Mouse (Mus musculus) limb, embryonic 12.5 days (tissue): ENCODE results near the gene Slit2. TPM values are rescaled to one million over a fixed set of nuclear protein-coding genes. Genes with fewer than 3 reads are reported as not detected.

Experiments used
- ATAC-seq: fragments of 200-750 bp; cut with Nextera tagmentation; 2 replicates; pipeline ENCODE4 v1.8.0; 2017; ENCODE audit warnings: low read depth, moderate TSS enrichment; ENCODE audit not compliant: insufficient number of reproducible peaks, insufficient read depth, low FRiP score, low TSS enrichment
- H3K27ac ChIP-seq: fragments of 300-500 bp; sonication (generic); 2 replicates; pipeline ENCODE4 v1.5.1; 2016; ENCODE audit warnings: mild to moderate bottlenecking, moderate library complexity
- H3K27me3 ChIP-seq: fragments of 300-500 bp; sonication (generic); 2 replicates; pipeline ENCODE4 v1.6.1; 2016; ENCODE audit warnings: mild to moderate bottlenecking, moderate library complexity
- H3K36me3 ChIP-seq: fragments of 300-500 bp; sonication (generic); 2 replicates; pipeline ENCODE4 v1.6.1; 2016; ENCODE audit warnings: mild to moderate bottlenecking, moderate library complexity
- H3K4me1 ChIP-seq: fragments of 300-500 bp; sonication (generic); replicated peaks from 2 replicates; pipeline ENCODE4 v1.6.1; 2016
- H3K4me2 ChIP-seq: fragments of 300-500 bp; sonication (generic); 2 replicates; pipeline ENCODE4 v1.6.1; 2016; ENCODE audit warnings: mild to moderate bottlenecking, moderate library complexity
- H3K4me3 ChIP-seq: fragments of 300-500 bp; sonication (generic); replicated peaks from 2 replicates; pipeline ENCODE4 v1.5.1; 2016; ENCODE audit warnings: mild to moderate bottlenecking
- H3K9ac ChIP-seq: fragments of 300-500 bp; sonication (generic); replicated peaks from 2 replicates; pipeline ENCODE4 v1.6.1; 2016; ENCODE audit warnings: mild to moderate bottlenecking, moderate library complexity
- H3K9me3 ChIP-seq: fragments of 300-500 bp; sonication (generic); 2 replicates; pipeline ENCODE4 v1.6.1; 2016; ENCODE audit warnings: mild to moderate bottlenecking, moderate library complexity
- WGBS: fragments of 180-500 bp; shearing (Covaris S2); methylation state at CpG from one replicate; pipeline ENCODE4 v1.1.7; 2016; 5-methylcytosine and 5-hydroxymethylcytosine counted together
- polyA plus RNA-seq: library from polyadenylated mRNA; unstranded; fragments of >200 nt; fragmentation: Nextera tagmentation; extraction: Ambion mirVana; gene quantifications from 2 replicates; pipeline ENCODE4 v1.2.1, GENCODE M21; 2016

The Slit2 gene
- 29.4 and 33.0 TPM in 2 replicates for polyA plus RNA-seq

GRCm38 (mm10) chr5:47982941-47983701 lies at the start of gene Slit2:
Gene Slit2 (plus strand): TSS chr5:47983138.
- Histone ChIP-seq H3K27me3 (peaks cover 41% of the 10 kb centered on the region), H3K4me1 (peaks cover 34% of the 10 kb centered on the region), H3K4me2 (peak within 1 kb of the TSS; percentile 97), H3K36me3 (no peaks in the 10 kb centered on the region), H3K4me3 (peak within 1 kb of the TSS; percentile 64), H3K9ac (peak within 1 kb of the TSS; percentile 71), H3K9me3 (no peaks in the 10 kb centered on the region), H3K27ac (peak within 1 kb of the TSS; percentile 59; the same call in 1 of the 2 replicates)
- ATAC-seq, result peak; percentile 81
- WGBS, result under 1% methylated on average over 66 of the region's 66 CpGs

- Histone ChIP-seq H3K27ac (no peak overlapping the region), H3K9me3 (no peaks in the 10 kb centered on the region), H3K4me2 (no peak overlapping the region), H3K27me3 (no peaks in the 10 kb centered on the region), H3K9ac (no peak overlapping the region), H3K4me3 (no peak overlapping the region), H3K4me1 (no peaks in the 10 kb centered on the region), H3K36me3 (no peaks in the 10 kb centered on the region)
- no peak for ATAC-seq
- whole genome bisulfite sequencing, result 79% methylated on average over 5 of the region's 5 CpGs
Measured at GRCm38 (mm10) chr5:47938586-47939372, 44.2 kb upstream of the Slit2 start.

DNA sequence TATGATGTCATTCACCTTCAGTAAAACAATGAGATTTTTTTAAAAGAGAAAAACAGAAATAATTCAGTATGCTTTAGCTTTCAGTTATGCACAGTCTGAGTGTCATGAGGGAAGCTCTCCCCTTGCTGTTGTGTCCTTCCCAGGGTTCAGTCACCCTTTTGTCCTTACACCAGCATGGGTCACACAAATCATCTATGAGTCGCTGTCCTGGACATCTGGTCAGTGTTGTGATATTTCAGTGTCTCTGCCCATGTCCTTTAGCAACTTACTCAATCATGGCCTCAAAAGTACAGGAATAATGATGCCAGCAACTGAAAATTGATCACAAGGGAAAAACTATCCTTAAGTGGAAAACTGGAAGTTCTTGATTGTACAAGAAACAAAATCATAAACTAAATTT lies 26.5 kb upstream of the Slit2 start:
- no peak for ATAC-seq
- Histone ChIP-seq H3K27ac (no peak overlapping the region), H3K4me1 (no peaks in the 10 kb centered on the region), H3K36me3 (no peaks in the 10 kb centered on the region), H3K9ac (no peak overlapping the region), H3K27me3 (no peaks in the 10 kb centered on the region), H3K4me2 (no peak overlapping the region), H3K4me3 (no peak overlapping the region), H3K9me3 (no peaks in the 10 kb centered on the region)
- WGBS, result 81% methylated on average over 1 of the region's 1 CpGs

GRCm38 (mm10) chr5:47975795-47976194 lies 7.1 kb upstream of the Slit2 start:
- no peak overlapping the region for H3K9ac ChIP-seq
- 70% methylated on average over 2 of the region's 2 CpGs for WGBS

DNA sequence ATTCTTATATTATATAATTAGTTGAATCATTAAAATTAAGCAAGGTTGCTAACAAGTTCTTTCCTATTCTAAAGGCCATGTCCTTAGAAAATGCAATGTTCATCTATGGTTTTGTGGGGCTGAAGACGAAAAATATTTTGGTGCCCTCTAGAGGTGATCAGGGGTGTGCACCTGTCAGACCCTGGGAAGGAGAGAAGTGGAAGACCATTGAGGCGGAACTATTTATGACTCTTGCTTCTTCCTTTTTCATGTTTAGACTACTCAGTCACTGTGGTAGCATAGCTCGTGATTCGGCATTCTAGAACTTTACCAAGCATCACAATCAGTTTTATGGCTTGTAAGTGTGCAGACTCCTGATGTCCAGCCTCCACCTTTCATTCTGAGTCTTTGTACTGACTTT lies 3.6 kb upstream of the Slit2 start:
- WGBS, result 32% methylated on average over 4 of the region's 4 CpGs
- Histone ChIP-seq H3K9me3 (no peaks in the 10 kb centered on the region), H3K4me1 (peaks cover 9% of the 10 kb centered on the region), H3K27me3 (peaks cover 16% of the 10 kb centered on the region), H3K36me3 (no peaks in the 10 kb centered on the region), H3K4me3 (no peak overlapping the region), H3K9ac (no peak overlapping the region), H3K4me2 (no peak overlapping the region), H3K27ac (no peak overlapping the region)
- no peak for ATAC-seq

More at GRCm38 (mm10) chr5:47975795-47976194, 7.1 kb upstream of the Slit2 start:
- Histone ChIP-seq H3K4me3 (no peak overlapping the region), H3K27me3 (0 out of 2 replicates have a peak, but pooled peaks cover 3% of the 10 kb centered on the region), H3K27ac (no peak overlapping the region), H3K4me1 (no peaks in the 10 kb centered on the region), H3K36me3 (no peaks in the 10 kb centered on the region), H3K4me2 (no peak overlapping the region), H3K9me3 (no peaks in the 10 kb centered on the region)
- no peak for ATAC-seq

- Histone ChIP-seq H3K9me3 (no peaks in the 10 kb centered on the region), H3K9ac (no peak overlapping the region), H3K36me3 (no peaks in the 10 kb centered on the region), H3K4me2 (no peak overlapping the region), H3K4me1 (peaks cover 20% of the 10 kb centered on the region), H3K4me3 (no peak overlapping the region), H3K27ac (no peak overlapping the region), H3K27me3 (peaks cover 27% of the 10 kb centered on the region)
- WGBS, result 27% methylated on average over 5 of the region's 5 CpGs
- ATAC-seq, result no peak
Measured at GRCm38 (mm10) chr5:47980459-47980858, 2.5 kb upstream of the Slit2 start.

- Histone ChIP-seq H3K36me3 (no peaks in the 10 kb centered on the region), H3K27ac (no peak overlapping the region), H3K27me3 (peaks cover 39% of the 10 kb centered on the region), H3K4me1 (peaks cover 34% of the 10 kb centered on the region), H3K4me2 (peak overlapping the region; percentile 97), H3K9me3 (no peaks in the 10 kb centered on the region), H3K9ac (no peak overlapping the region), H3K4me3 (peak overlapping the region; percentile 64; the same call in 1 of the 2 replicates)
- 49% methylated on average over 8 of the region's 8 CpGs for WGBS
- ATAC-seq, result no peak
Measured at GRCm38 (mm10) chr5:47981951-47982350, 987 bp upstream of the Slit2 start.

- H3K27ac ChIP-seq, result no peak overlapping the region
- WGBS, result 1% methylated on average over 38 of the region's 38 CpGs
- no peaks in the 10 kb centered on the region for H3K9me3 ChIP-seq
- H3K4me2 ChIP-seq, result peak overlapping the region; percentile 97
- no peaks in the 10 kb centered on the region for H3K36me3 ChIP-seq
- H3K4me1 ChIP-seq, result peaks cover 34% of the 10 kb centered on the region
- H3K4me3 ChIP-seq, result peak overlapping the region; percentile 64
- ATAC-seq, result no peak; the same call in 1 of the 2 replicates
- peak overlapping the region; percentile 71 for H3K9ac ChIP-seq
- peaks cover 41% of the 10 kb centered on the region for H3K27me3 ChIP-seq
Measured at GRCm38 (mm10) chr5:47983746-47984583, 1.0 kb downstream of the Slit2 start.

DNA sequence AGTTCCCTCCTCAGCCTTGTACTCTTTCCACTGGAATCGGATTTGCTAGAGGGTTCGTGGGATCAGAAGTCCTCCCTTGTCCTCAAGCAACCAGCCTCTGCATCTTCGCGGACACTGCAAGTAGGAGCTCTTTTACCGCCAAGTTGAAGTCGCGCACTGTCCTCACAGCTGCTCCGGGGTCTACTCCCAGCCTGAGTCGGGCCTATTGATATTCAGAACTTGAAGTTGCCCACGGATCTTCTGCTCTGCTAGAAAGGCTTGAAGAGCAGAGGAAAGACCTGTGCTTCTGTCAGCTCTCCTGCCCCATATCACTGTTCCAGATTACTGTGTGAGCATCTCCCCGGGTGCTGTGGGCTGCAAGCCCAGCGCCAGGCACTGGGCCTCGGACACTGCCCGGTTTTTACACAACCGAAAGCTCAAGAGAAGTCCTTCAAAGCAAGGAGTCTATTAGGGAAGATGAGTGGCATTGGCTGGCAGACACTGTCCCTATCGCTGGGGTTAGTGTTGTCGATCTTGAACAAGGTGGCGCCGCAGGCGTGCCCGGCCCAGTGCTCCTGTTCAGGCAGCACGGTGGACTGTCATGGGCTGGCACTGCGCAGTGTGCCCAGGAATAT lies 1.8 kb downstream of the Slit2 start:
- H3K36me3 ChIP-seq, result no peaks in the 10 kb centered on the region
- WGBS, result 2% methylated on average over 23 of the region's 23 CpGs
- peak overlapping the region; percentile 71 for H3K9ac ChIP-seq
- peak overlapping the region; percentile 97 for H3K4me2 ChIP-seq
- H3K4me3 ChIP-seq, result peak overlapping the region; percentile 64
- no peak overlapping the region for H3K27ac ChIP-seq
- peaks cover 39% of the 10 kb centered on the region for H3K27me3 ChIP-seq
- peak; percentile 22; the same call in 1 of the 2 replicates for ATAC-seq
- H3K9me3 ChIP-seq, result no peaks in the 10 kb centered on the region
- H3K4me1 ChIP-seq, result peaks cover 34% of the 10 kb centered on the region

DNA sequence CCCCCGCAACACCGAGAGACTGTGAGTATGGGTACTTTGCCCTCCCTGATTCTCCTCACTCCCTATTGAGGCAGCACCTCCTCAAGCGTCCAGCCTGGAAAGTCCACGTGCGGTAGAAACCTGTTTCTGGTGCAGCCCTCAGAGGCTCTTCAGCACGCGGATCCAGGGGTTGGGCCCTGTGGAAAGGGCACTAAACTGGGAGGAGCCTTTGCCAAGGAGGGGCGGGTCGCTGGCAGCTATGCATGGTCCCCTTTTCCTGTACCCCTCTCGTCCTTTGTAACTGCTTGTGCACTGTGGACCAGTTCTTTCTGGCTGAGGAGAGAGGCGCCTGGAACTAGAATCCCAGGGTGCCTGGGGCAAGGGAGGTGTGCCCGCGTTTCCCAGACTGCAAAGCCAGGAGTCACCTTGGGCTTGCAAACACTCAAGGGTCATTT lies 2.3 kb downstream of the Slit2 start:
- H3K27me3 ChIP-seq, result peaks cover 39% of the 10 kb centered on the region
- peaks cover 34% of the 10 kb centered on the region for H3K4me1 ChIP-seq
- WGBS, result under 1% methylated on average over 13 of the region's 13 CpGs
- H3K9me3 ChIP-seq, result no peaks in the 10 kb centered on the region
- ATAC-seq, result peak; percentile 29; the same call in 1 of the 2 replicates
- no peaks in the 10 kb centered on the region for H3K36me3 ChIP-seq
- H3K27ac ChIP-seq, result no peak overlapping the region
- H3K4me2 ChIP-seq, result peak overlapping the region; percentile 97
- peak overlapping the region; percentile 64 for H3K4me3 ChIP-seq
- H3K9ac ChIP-seq, result peak overlapping the region; percentile 71
